Mouse (Mus musculus): Measurements from ENCODE around the gene Lcn9. TPM values are rescaled to one million over a fixed set of nuclear protein-coding genes. Genes with fewer than 3 reads are reported as not detected.
"Not testable (repeated sequence)": the region's sequence is repeated elsewhere in the genome, so short reads cannot be mapped to it uniquely, and the experiment has no call there.

Lcn9 gene
- total RNA-seq (2017): not detected in 2 replicates

DNA sequence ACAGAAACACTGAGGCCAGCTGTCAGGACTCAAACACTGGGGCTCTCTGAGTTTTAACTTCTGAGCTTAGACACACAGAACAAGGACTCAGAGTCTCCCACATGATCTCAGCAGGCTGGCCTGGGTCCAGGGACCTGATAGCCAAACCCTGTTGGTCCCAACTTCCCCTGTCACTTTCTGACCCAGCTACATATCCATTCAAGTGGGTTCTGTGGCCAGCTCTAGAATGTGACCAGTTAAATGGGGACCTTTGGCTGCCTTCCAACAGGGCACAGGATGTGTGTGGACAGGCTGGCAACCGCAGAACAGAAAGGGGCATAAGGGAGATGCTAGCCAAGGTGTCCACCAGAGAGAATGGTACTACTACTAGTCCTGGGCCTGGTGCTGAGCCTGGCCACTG lies at the start of gene Lcn9:
Lcn9 (plus strand) TSS at position 348 of the 400 bp plus-strand sequence.
- peak in 1 of 2 experiments; percentile 36; a peak in 2 of 4 replicates for ATAC-seq (replicated peaks in 1 of 2; ENCODE audit: insufficient read depth in 1 of 2, low FRiP score in 2 of 2, low TSS enrichment in 1 of 2, low read depth in 1 of 2, poor library complexity in 2 of 2, severe bottlenecking in 2 of 2)

DNA sequence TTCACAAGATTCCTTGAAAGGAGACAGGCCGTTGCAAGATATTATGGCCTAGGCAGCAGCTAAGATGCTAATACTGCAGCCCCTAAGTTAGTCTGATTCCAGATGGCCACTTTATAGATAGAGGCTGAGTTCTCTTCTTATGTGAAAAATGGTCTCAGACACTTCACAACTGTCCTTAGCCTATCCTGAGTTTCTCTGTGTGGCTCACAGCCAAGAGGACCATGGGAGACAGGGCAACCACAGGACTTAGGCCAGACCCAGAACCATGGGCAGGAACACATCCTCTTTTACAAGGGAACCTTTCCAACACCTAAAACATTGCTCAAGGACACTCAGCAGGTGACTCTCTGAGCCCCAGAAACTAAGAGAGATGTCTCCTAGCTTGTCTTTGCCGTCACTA lies 49.4 kb upstream of the Lcn9 start:
- ATAC-seq (replicated peaks in 1 of 2; ENCODE audit: insufficient read depth in 1 of 2, low FRiP score in 2 of 2, low TSS enrichment in 1 of 2, low read depth in 1 of 2, poor library complexity in 2 of 2, severe bottlenecking in 2 of 2): no peak

DNA sequence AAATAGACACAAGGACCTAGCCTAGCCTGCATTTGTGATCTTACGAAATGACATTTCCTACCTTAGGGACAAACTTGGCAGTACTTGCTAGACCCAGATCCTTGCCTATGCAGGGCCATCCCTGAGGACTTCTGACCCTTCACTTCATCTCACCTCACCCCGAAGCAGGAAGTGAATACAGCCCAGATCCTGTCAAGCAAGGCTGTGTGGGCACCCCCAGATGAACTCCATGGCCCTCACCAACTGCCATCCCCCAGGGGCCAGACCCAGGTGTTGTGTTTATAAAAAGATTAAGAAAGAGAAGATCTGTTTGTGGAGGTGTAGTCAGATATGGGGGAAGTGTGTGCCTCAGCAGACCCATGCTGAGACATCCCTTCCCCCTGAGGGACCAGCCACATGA lies 48.3 kb upstream of the Lcn9 start:
- no peak for ATAC-seq (replicated peaks in 1 of 2; ENCODE audit: insufficient read depth in 1 of 2, low FRiP score in 2 of 2, low TSS enrichment in 1 of 2, low read depth in 1 of 2, poor library complexity in 2 of 2, severe bottlenecking in 2 of 2)

- ATAC-seq (replicated peaks in 1 of 2; ENCODE audit: insufficient read depth in 1 of 2, low FRiP score in 2 of 2, low TSS enrichment in 1 of 2, low read depth in 1 of 2, poor library complexity in 2 of 2, severe bottlenecking in 2 of 2): no peak
Measured at GRCm38 (mm10) chr2:25775991-25776390, 47.0 kb upstream of the Lcn9 start.

DNA sequence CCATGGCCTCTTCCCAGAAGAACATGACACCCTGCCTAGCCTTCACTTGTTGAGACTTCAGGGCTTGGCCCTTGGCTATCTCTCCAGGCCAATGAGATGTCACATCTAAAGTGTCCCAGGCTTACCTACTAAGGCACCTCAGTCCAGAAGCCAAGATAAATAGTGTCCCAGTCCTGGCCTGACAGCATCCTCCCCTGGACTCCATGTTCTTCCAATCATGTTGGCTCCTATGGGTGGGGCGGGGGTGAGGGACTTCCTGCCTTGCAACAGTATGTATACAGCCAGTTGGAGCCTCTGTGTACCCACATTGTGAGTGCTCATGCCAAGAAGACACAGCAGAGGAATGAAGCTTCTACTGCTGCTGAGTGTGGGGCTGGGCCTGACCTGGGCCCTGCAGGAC lies 46.2 kb upstream of the Lcn9 start, which contains the start of gene Lcn11:
Lcn11 (plus strand) TSS at position 301 of the 400 bp plus-strand sequence.
- ATAC-seq (replicated peaks in 1 of 2; ENCODE audit: insufficient read depth in 1 of 2, low FRiP score in 2 of 2, low TSS enrichment in 1 of 2, low read depth in 1 of 2, poor library complexity in 2 of 2, severe bottlenecking in 2 of 2): no peak

DNA sequence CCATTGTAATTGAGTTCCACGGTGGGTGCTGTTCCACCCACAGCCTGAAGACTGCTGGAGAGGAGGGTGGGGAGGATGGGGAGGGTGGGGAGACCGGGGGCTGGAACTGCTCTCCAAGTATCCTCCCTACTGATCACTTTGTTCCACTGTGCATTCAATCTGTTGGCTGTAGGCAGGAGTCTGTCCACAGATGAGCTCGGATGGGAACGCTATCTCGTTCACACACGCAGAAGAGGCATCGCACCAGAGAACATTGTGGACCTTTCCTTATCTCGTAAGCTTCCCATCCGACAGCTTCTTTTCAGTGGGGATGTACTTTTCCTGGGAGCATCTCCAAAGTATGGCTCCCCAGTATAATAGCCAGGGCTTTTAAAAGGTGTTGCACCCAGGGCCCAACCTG lies 43.9 kb upstream of the Lcn9 start:
- no peak for ATAC-seq (replicated peaks in 1 of 2; ENCODE audit: insufficient read depth in 1 of 2, low FRiP score in 2 of 2, low TSS enrichment in 1 of 2, low read depth in 1 of 2, poor library complexity in 2 of 2, severe bottlenecking in 2 of 2)

DNA sequence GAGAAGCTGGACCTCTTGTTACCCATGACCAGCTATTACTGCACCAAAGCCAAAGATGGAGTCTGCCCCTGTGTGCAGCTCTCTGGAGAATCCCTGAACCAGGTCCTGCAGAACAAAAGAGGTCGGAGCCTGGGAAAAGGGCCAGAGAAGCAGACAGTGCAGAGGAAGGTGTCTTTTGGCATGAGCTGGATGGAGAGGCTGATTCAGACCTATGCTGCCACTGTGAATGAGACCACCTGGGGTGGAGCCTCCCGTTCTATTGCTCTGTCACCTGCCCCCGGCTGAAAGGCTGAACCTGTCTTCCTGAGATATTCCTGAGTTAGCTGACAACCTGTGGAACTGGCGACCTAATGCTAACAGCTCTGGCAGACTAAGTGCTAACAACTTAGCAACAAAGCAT lies 42.0 kb upstream of the Lcn9 start:
- no peak for ATAC-seq (replicated peaks in 1 of 2; ENCODE audit: insufficient read depth in 1 of 2, low FRiP score in 2 of 2, low TSS enrichment in 1 of 2, low read depth in 1 of 2, poor library complexity in 2 of 2, severe bottlenecking in 2 of 2)

GRCm38 (mm10) chr2:25781957-25782356 lies 41.0 kb upstream of the Lcn9 start, which contains the start of gene Gm13539:
Gm13539 (plus strand) TSS chr2:25782257.
- ATAC-seq (replicated peaks in 1 of 2; ENCODE audit: insufficient read depth in 1 of 2, low FRiP score in 2 of 2, low TSS enrichment in 1 of 2, low read depth in 1 of 2, poor library complexity in 2 of 2, severe bottlenecking in 2 of 2): no peak

DNA sequence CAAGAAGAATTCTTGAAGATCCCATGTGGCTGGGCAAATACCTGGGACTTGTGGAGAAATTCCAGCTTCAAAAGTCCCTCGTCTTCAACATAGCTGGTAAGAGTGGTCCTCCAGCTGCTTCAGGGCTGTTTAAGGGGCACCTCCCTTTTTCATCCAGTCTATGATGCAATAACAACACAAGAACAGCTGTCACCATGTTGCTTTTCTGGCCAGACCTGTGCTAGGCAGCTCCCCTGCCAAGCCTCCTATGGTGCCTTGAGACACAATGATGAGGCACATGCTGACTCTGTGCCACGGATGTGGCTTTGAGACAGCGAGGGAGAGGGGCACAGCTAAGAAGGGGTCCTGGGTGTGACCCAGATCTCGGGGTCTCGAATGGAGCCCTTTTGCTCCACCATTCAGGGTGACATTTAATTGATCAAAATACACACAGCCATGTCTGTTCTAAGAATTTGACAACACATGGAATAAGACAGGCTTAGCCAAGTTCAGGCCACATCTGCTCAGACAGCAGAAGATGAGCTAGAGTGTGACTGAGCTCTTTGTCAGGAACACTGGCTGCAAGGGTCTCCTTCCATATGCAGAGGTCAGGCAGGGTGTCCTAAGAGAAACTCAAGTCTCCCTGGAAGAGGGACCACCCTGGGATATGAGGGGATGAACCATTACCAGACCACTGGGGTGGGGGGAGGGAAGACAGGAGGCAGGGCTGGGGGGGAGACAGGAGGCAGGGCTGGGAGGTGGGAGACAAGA lies 37.2 kb upstream of the Lcn9 start:
- ATAC-seq (replicated peaks in 1 of 2; ENCODE audit: insufficient read depth in 1 of 2, low FRiP score in 2 of 2, low TSS enrichment in 1 of 2, low read depth in 1 of 2, poor library complexity in 2 of 2, severe bottlenecking in 2 of 2): no peak

DNA sequence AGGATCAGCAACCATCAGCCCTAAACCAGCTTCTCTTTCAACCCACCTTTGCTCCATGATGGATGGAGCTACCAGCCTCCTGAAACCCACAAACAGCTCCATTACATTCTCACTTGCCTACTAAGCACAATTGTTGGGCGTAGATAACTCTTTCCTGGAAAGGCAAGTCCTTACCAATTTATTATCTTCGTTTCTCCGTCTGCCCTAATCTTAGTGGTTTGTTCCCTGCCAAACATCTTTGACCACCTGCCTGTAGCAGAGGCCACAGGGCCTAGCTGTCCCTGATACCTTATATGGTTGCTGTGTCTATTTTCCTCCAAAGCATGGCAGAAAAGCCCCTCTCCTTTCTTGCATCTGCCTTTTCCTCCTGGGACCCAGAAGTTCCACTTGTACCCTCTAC lies 33.9 kb upstream of the Lcn9 start:
- ATAC-seq (replicated peaks in 1 of 2; ENCODE audit: insufficient read depth in 1 of 2, low FRiP score in 2 of 2, low TSS enrichment in 1 of 2, low read depth in 1 of 2, poor library complexity in 2 of 2, severe bottlenecking in 2 of 2): no peak

- ATAC-seq (replicated peaks in 1 of 2; ENCODE audit: insufficient read depth in 1 of 2, low FRiP score in 2 of 2, low TSS enrichment in 1 of 2, low read depth in 1 of 2, poor library complexity in 2 of 2, severe bottlenecking in 2 of 2): no peak
Measured at GRCm38 (mm10) chr2:25797635-25798034, 25.3 kb upstream of the Lcn9 start.

GRCm38 (mm10) chr2:25798065-25798464 lies 24.9 kb upstream of the Lcn9 start:
- no peak for ATAC-seq (replicated peaks in 1 of 2; ENCODE audit: insufficient read depth in 1 of 2, low FRiP score in 2 of 2, low TSS enrichment in 1 of 2, low read depth in 1 of 2, poor library complexity in 2 of 2, severe bottlenecking in 2 of 2)

- no peak for ATAC-seq (replicated peaks in 1 of 2; ENCODE audit: insufficient read depth in 1 of 2, low FRiP score in 2 of 2, low TSS enrichment in 1 of 2, low read depth in 1 of 2, poor library complexity in 2 of 2, severe bottlenecking in 2 of 2)
Measured at GRCm38 (mm10) chr2:25811711-25812110, 11.2 kb upstream of the Lcn9 start.

- ATAC-seq (replicated peaks in 1 of 2; ENCODE audit: insufficient read depth in 1 of 2, low FRiP score in 2 of 2, low TSS enrichment in 1 of 2, low read depth in 1 of 2, poor library complexity in 2 of 2, severe bottlenecking in 2 of 2): no peak
Measured at GRCm38 (mm10) chr2:25813364-25813763, 9.6 kb upstream of the Lcn9 start.

DNA sequence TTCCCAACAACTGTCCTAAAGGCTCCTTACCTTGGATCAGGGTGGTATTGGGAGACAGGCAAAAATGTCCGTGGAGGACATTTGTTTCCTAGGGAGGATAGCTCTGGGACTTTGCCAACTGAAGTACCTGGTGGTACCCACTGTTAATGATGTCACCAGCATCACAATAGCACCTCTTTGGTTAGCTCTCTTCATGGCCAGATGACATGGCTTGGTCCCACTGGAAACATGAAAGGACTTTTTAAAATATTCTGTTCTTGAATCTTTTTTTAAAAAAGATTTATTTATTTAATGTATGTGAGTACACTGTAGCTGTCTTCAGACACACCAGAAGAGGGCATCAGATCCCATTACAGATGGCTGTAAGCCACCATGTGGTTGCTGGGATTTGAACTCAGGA lies 7.2 kb upstream of the Lcn9 start, which contains the start of gene Glt6d1:
Glt6d1 (minus strand) TSS at position 101 of the 400 bp plus-strand sequence.
- ATAC-seq (replicated peaks in 1 of 2; ENCODE audit: insufficient read depth in 1 of 2, low FRiP score in 2 of 2, low TSS enrichment in 1 of 2, low read depth in 1 of 2, poor library complexity in 2 of 2, severe bottlenecking in 2 of 2): not testable (repeated sequence)

GRCm38 (mm10) chr2:25824751-25825150 lies 1.8 kb downstream of the Lcn9 start:
- no peak for ATAC-seq (replicated peaks in 1 of 2; ENCODE audit: insufficient read depth in 1 of 2, low FRiP score in 2 of 2, low TSS enrichment in 1 of 2, low read depth in 1 of 2, poor library complexity in 2 of 2, severe bottlenecking in 2 of 2)

DNA sequence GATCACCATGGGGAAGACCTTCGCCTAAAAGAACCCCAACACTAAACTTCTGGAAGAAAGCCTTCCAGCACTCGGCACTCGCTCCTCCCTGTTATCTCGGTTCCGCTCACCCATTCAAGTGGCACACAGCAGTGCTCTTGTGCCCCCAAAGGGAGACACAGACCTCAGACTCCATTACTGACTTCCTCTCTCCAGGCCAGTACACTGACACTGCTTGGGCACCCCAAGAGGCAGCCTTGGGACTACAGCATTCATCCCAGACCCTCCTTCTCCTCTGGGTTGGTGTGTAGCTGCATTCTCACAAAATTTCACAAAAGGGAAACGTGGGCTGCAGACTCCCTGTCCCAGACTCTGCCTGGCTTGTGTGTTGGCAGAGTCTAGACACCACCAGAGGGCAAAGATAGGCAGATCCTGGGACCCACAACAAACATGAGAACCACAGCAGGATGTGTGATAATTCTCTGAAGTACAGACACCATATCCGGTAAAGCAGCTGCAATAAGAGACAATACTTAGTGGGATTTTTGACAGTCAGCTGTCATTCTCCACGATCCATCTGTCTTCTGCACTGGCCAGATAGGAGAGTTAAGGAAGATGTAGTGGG lies 5.5 kb downstream of the Lcn9 start:
- ATAC-seq (replicated peaks in 1 of 2; ENCODE audit: insufficient read depth in 1 of 2, low FRiP score in 2 of 2, low TSS enrichment in 1 of 2, low read depth in 1 of 2, poor library complexity in 2 of 2, severe bottlenecking in 2 of 2): peak in 1 of 2 experiments; percentile 25; a peak in 2 of 4 replicates

GRCm38 (mm10) chr2:25830786-25831185 lies 7.8 kb downstream of the Lcn9 start:
- no peak for ATAC-seq (replicated peaks in 1 of 2; ENCODE audit: insufficient read depth in 1 of 2, low FRiP score in 2 of 2, low TSS enrichment in 1 of 2, low read depth in 1 of 2, poor library complexity in 2 of 2, severe bottlenecking in 2 of 2)

- ATAC-seq (replicated peaks in 1 of 2; ENCODE audit: insufficient read depth in 1 of 2, low FRiP score in 2 of 2, low TSS enrichment in 1 of 2, low read depth in 1 of 2, poor library complexity in 2 of 2, severe bottlenecking in 2 of 2): peak; percentile 51 to 67
Measured at GRCm38 (mm10) chr2:25836291-25836690, 13.3 kb downstream of the Lcn9 start.
